Mouse (Mus musculus) cerebellum, postnatal 4 days (tissue): Measurements from ENCODE around the gene Galnt6.

ENCODE experiments used
- DNase-seq, 2 experiments: peaks; one replicate each; pipeline ENCODE4 v3.0.0; 2022; ENCODE audit warnings: low spot score in 2 of 2, mixed read lengths in 1 of 2

Galnt6 gene

GRCm38 (mm10) chr15:100754041-100754440 lies 24.9 kb upstream of the Galnt6 start:
- no peak for DNase-seq

GRCm38 (mm10) chr15:100753045-100753444 lies 23.9 kb upstream of the Galnt6 start:
- DNase-seq, result no peak

GRCm38 (mm10) chr15:100752439-100752838 lies 23.3 kb upstream of the Galnt6 start:
- DNase-seq, result no peak

DNA sequence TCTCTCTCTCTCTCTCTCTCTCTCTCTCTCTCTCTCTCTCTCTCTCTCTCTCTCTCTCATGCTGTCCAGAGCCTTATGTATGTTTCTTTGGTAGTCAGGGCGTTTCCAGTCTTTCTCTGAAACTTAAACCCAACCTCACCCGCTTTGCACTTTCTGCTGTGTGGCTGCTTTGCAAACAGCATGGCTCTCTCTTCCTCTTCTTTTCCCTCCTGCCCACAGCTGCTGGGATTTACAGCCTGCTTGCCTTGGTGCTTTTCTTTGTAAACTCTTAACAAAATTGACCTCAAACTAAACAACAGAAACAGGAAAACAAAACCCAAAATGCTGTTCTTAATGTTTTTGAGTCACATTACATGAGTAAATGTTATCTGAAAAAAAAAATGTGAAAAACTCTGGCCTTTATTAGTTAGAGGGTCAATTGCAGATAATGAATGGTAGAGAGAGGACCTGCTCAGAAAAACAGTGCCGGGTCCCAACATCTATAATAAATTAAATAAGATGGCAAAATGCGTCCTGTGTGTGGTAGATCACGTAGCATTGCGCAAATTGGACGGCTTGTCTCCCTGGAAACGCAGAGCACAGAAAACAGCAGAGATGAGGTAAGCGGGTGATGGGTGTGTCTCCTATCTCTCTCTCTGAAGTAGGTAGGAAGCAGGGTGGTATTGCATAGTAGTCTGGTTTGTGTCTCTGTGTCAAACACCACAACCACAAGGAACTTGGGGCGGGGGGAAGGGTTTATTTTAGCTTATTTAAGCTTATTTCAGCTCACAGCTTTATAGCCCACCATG lies 20.8 kb upstream of the Galnt6 start:
- DNase-seq, result no peak

DNA sequence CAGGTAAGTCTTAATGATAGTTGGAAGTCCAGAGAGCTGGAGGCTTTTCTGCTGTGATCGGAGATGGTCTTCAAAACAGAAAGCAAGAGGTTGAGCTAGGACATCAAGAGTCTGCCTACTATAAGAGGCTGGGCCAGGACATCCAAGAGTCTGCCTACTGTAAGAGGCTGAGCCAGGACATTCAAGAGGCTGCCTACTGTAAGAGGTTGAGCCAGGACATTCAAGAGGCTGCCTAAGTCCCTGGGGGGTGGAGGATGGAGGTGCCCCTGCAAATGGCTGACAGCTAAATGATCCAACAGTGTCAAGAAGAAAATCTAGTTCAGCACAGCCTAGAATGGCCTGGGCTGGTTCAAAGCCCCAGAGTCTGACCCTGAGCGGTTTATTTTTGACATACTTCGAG lies 19.4 kb upstream of the Galnt6 start:
- DNase-seq, result no peak

DNA sequence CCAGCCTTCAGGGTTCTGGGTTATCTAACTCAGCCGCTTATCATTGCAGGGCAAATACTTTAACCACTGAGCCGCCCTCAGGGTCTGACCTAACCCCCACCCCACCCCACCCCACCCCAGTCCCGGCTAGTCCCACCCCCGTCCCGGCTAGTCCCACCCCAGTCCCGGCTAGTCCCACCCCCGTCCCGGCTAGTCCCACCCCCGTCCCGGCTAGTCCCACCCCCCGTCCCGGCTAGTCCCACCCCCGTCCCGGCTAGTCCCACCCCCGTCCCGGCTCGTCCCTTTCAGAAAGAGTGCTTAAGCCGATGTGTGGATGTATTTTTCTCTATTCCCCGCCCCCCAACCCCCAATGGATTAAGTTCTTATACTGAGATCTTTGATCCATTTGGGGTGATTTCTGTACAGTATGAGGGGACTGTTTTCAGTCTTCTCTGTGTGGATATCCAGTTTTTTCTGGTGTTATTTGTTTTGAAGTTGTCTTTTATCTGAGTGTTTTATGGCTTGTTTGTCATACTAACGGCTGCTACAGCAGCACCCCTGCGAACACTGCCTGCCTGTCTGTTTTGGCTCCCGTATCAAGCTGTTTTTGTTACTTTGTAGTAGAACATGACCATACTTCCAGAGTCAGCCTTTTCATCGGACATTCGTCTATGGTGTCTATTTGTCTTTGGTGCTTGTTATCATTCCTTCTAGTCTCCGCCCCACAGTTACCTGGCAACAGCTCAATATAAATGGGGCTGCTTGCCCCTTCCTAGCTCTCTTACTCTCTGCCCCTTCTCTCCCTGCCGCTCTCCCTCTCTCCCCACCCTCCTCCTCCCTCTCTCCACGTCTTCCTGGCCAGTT lies 18.2 kb upstream of the Galnt6 start:
- DNase-seq, result no peak

- no peak for DNase-seq
These were observed 17.4 kb upstream of the Galnt6 start for GRCm38 (mm10) chr15:100746478-100747120.

DNA sequence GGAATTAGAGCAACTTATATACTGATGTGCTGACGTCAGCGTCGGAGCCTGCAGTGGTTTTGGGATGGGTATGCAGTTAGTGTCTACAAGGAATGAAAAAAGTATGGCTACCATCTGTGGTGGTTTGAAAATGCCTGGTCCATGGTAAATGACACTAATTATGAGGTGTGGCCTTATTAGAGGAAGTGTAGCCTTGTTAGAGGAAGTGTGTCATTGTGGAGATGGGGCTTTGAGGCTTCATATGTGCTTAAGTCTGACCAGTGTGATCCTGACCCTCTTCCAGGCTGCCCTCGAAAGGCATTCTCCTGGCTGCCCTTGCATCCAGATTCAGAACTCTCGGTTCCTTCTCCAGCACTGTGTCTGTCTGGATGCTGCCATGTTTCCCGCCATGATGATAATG lies 14.1 kb upstream of the Galnt6 start:
- no peak for DNase-seq

DNA sequence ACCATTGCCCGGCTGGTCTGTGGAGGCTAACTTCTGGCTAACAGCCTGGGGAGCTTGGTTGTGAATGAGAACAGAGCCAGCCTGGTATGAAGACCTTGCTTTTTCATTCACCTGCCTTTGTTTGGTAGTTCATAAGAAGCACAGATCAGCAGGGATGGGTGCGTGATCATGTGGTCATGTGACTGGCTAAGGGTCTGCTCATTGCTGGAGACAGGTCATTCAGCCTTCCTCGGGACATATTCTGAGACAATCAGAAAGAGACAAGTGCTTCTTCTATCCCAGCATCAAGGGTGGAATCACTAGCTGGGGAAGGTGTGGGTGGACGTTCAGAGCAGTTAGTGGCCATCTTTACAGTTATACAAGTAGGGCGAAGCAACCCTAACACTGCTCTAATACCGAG lies 10.3 kb upstream of the Galnt6 start:
- DNase-seq, result no peak

DNA sequence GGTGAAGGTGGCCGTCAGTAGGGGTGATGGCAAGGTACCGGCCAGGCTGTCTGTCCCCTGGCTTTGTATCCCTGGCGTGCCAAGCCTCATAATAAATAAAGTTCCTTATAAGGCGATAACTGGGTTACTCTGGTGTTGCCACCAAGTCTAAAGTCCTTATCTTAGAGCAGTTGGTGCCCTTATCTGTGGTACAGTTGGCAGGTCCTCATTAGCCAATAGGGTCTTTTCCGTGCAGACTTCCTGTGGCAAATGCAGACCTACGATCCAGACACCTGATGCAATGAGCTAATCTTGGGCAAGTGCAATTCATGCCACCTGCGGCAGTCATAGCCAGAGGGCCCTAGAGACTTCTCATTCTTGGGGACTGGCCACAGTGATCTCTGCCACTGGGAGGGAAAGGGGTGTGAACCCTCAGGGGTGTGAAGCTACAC lies 9.2 kb upstream of the Galnt6 start:
- no peak for DNase-seq

DNA sequence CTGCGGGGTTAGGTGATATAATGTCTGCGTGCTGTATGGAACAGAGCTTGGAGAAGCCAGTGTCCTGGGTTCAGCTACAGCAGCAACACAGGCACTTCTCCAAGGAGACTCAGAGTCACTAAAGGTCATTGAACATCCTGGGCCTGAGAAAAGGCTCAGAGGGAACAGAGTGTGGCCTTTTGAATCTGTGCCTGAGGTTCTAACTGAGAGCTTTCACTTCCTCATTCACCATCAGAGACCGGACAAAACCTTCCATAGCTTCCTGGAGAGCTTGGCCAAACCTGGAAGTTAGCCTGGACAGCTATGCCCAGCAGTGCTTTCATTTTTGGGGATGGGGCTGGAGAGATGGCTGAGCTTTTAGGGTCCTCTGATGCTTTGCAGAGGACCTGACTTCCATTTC lies 8.5 kb upstream of the Galnt6 start:
- DNase-seq, result no peak

DNA sequence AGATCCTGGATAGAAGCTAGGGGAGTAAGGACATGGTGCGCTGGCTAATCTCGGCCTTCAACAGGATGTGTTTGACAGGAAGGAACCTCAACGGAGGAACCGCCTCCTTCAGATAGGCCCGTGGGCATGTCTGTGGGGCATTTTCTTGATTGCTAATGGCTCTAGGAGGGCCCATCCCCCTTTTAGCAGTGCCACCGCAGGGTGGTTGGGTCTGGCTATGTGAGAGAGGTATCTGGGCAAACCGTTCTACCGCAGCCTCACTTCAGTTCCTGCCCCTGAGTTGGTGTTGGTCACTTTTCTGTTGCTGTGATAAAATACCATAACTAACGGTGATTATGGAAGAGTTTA lies 6.8 kb upstream of the Galnt6 start:
- no peak for DNase-seq

GRCm38 (mm10) chr15:100735095-100735952 lies 6.1 kb upstream of the Galnt6 start:
- DNase-seq, result no peak

- no peak for DNase-seq
These were observed 3.4 kb upstream of the Galnt6 start for GRCm38 (mm10) chr15:100732580-100732979.

GRCm38 (mm10) chr15:100731081-100731480 lies 1.9 kb upstream of the Galnt6 start:
- no peak for DNase-seq

- no peak for DNase-seq
These were observed 590 bp downstream of the Galnt6 start for GRCm38 (mm10) chr15:100728586-100728985.

DNA sequence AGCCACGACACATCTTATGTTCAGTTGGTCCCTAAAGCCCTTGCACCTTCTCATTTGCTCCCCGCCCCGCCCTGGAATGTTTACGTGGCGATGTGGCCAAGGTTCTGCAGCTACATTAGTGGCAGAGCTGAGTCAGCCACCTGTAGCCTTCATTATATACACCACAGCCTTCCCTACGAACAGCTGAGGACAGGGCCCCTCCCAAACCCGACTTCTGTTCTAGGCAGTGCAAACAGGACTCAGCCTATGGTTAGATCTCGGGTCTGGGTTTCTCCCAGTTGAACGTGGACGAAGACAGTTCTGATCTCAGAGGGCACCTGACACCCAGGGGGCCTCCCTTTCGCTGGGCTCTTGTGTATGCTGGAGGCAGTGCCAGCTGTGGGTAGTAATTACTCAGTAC lies 1.3 kb downstream of the Galnt6 start:
- DNase-seq, result no peak

DNA sequence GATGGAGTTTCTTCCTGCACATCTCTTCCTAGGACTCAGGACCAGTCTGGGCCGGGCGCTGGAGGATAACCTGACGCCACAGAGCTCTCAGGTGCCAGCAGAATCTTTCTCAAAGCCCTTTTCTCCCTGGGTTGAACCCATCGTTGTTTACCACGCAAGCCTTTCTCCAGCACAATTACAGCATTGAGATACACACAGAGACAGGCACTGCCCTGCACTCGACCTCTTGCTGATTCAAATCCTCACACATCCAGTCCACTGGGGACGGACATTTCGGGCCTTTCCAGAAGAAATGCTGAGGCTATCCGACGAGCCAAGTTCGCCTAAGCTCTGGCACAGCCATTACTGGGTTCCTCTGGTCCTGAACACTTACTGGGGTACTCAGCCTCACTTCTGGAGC lies 2.5 kb downstream of the Galnt6 start:
- DNase-seq, result no peak

DNA sequence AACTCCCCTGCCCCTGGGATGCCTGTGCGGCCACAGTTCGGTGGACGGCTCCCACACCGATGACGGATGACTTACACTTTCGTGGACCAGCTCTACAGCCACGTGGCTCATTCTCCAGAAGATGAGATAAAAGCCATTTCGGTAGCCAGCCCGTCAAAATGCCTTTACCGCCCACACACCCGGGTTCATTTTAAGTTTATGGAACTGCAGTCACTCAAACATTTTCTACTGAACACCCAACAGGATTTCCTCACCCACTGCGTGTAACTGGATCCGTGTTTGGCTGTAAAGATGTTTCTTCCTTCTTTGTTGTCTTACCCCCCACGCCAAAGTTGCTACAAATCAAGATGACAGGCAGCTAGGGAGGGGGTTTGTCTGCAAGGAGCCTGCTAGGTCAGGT lies 5.7 kb downstream of the Galnt6 start:
- no peak for DNase-seq

DNA sequence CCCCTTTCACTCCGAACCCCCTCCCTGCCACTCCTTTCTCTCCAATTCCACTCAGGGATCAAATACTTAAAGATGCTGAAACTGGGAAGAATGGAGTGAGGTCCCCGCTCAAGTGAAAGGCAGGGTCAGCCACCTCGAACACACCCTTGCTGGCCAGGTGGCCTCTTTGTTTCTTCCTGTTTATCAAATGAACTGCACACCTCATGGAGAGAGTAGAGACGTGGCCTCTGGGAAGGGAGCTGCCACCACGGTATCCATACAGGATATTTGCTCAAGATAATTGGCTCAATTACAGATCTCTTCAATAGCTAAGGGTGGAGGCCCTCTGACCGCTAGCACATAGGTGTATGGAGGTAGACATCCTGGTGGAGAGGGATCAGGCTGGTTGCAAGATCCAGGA lies 6.6 kb downstream of the Galnt6 start:
- DNase-seq, result no peak

GRCm38 (mm10) chr15:100722026-100722425 lies 7.2 kb downstream of the Galnt6 start:
- no peak for DNase-seq

DNA sequence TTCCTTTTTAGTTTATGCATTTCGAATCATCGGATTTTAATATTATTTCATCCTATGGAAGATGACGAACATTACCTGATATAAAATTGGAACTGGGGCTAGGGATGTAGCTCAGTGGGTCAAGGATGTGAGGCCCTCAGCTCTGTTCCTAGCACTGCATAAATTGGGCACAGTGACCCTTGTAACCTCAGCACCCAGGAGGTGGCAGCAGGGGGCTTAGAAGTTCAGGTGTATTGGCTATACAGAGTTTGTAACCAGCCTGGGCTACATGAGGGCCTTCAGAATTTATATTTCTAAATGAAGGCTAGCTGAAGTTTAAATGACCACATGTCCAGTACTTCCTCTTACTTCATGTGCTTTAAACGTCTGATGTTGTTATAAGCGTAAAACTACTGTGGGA lies 7.7 kb downstream of the Galnt6 start:
- DNase-seq, result no peak
